Mouse (Mus musculus) bone marrow, adult 2 months (tissue): ENCODE measurements around the gene Azin2.

Experiments
- CTCF ChIP-seq: fragments of 200-500 bp; IDR thresholded peaks from 2 replicates; pipeline ENCODE4 v1.5.1; 2011; ENCODE audit warnings: low read length, control low read depth; ENCODE audit not compliant: control insufficient read depth, insufficient read depth
- POLR2A ChIP-seq: fragments of 200-500 bp; IDR thresholded peaks from 2 replicates; pipeline ENCODE4 v1.6.1; 2011; ENCODE audit warnings: low read depth, mild to moderate bottlenecking, control low read depth, low read length, borderline replicate concordance; ENCODE audit not compliant: control insufficient read depth

DNA sequence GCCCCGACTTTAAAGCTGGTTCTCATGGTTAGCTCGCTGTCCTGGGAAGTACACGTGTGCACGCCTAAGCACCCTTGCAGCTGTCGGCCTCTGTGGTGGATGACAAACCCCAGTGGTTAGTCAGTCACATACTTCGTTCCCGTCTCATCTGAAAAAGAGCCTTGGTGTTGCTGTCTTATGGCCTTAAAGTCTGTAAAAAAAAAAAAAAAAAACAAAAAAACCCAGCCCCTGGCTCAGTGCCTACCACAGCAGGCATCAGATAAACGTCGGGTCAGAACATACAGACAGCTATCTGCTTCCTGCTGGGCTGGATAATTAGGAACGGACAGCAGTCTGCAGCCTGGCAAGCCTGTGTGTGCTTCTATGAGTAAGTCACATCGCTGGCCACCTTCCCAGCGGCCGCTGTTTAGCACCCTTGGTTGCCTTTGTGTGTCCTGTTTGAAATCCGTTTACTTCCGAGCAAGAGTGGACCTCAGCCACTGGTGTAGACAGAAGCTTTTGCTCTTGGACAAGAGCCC, 49.4 kb upstream of the Azin2 start:
- TF ChIP-seq CTCF (no peak), POLR2A (no peak)
